Comparison of ENCODE assay signal across 2 mouse cellular contexts in the genomic region with DNA sequence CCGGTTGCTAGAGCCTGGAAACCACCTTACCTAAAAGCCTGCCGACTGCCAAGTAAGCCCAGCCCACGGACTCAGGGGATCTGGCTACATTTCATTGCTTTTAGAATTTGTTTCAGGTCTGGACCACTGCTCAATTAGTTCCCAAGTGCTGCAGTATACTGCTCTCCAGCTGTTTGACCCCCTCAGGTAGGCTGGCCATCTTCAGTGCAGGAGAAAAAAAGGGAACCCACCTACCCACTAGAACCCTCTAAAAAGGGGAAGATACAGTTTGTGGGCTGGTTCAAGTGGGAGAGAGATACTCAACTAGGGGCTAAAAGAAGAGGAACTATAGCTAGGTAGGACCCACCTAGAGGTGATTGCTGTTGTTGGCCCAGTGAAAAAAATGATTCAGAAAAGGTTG.
TF ChIP-seq lines count a peak whose summit lies in the region.

No protein-coding gene starts in this region.

TF ChIP-seq in CH12.LX, 34 proteins besides CTCF, POLR2A, EP300 and RAD21:
- TF ChIP-seq TBP (conservative IDR thresholded peaks at IDR 0.05; ENCODE audit: low read depth, low read length) (0 out of 2 replicates have a peak, but pooled peaks have one; percentile 1), MYC (IDR thresholded peaks at IDR 0.05; ENCODE audit: low read depth, low read length) (no peak)

TF ChIP-seq in MEL, 35 proteins besides CTCF, POLR2A, EP300 and RAD21 (continued from another document):
- TF ChIP-seq NRF1 (IDR thresholded peaks at IDR 0.05; ENCODE audit: insufficient read depth, low read depth, low read length, poor library complexity, severe bottlenecking): no peak
- no peak; the same call in 1 of the 2 replicates for TF ChIP-seq SIN3A (IDR thresholded peaks at IDR 0.05; ENCODE audit: low read length)
- no peak for TF ChIP-seq POLR2AphosphoS2 (IDR thresholded peaks at IDR 0.05; ENCODE audit: low read length)
- TF ChIP-seq MYC (IDR thresholded peaks at IDR 0.05; ENCODE audit: low read depth, low read length): no peak
- TF ChIP-seq MAFK (IDR thresholded peaks at IDR 0.05; ENCODE audit: borderline replicate concordance, low read depth, low read length): no peak
- no peak for TF ChIP-seq ZKSCAN1 (IDR thresholded peaks at IDR 0.05; ENCODE audit: low read depth, low read length)
- TF ChIP-seq CHD1 (IDR thresholded peaks at IDR 0.05; ENCODE audit: low read depth, low read length): no peak
- TF ChIP-seq UBTF (IDR thresholded peaks at IDR 0.05; ENCODE audit: borderline replicate concordance, insufficient read depth, low read depth, low read length): no peak
- no peak for TF ChIP-seq GATA1 (IDR thresholded peaks at IDR 0.05; ENCODE audit: low read depth, low read length)
- peak; percentile 62 for TF ChIP-seq ZNF384 (IDR thresholded peaks at IDR 0.05; ENCODE audit: low read depth, low read length)
- TF ChIP-seq HCFC1 (IDR thresholded peaks at IDR 0.05; ENCODE audit: low read depth, low read length): peak; percentile 25; the same call in 1 of the 2 replicates
- no peak for TF ChIP-seq RCOR1 (IDR thresholded peaks at IDR 0.05; ENCODE audit: low read depth, low read length)
- no peak for TF ChIP-seq USF2 (IDR thresholded peaks at IDR 0.05; ENCODE audit: borderline replicate concordance in 1 of 2, insufficient read depth in 1 of 2, low read depth in 1 of 2, low read length in 2 of 2)
- TF ChIP-seq ETS1 (IDR thresholded peaks at IDR 0.05; ENCODE audit: low read depth, low read length): 0 out of 2 replicates have a peak, but pooled peaks have one; percentile 16
- TF ChIP-seq CHD2 (IDR thresholded peaks at IDR 0.05; ENCODE audit: low read length): no peak
- 0 out of 2 replicates have a peak, but pooled peaks have one; percentile 12 for TF ChIP-seq TCF12 (IDR thresholded peaks at IDR 0.05; ENCODE audit: low read depth, low read length)
- TF ChIP-seq POLR2AphosphoS5 (IDR thresholded peaks at IDR 0.05; ENCODE audit: borderline replicate concordance, low read depth, low read length): no peak
- TF ChIP-seq NELFE (IDR thresholded peaks at IDR 0.05; ENCODE audit: low read depth, low read length): no peak
- TF ChIP-seq ZMIZ1 (IDR thresholded peaks at IDR 0.05; ENCODE audit: low read depth, low read length): no peak
- TF ChIP-seq MYB (IDR thresholded peaks at IDR 0.05; ENCODE audit: low read depth, low read length): no peak
